Mouse (Mus musculus) embryonic facial prominence, embryonic 13.5 days (tissue): ENCODE measurements around the gene Lemd1. TPM values are rescaled to one million over a fixed set of nuclear protein-coding genes. Genes with fewer than 3 reads are reported as not detected.

Experiments
- microRNA counts: library from miRNA; unstranded; fragments of <30 nt; microRNA quantifications from one replicate; lab custom pipeline; 2016
- microRNA-seq: library from miRNA; unstranded; fragments of <30 nt; microRNA quantifications from one replicate; pipeline ENCODE4, GENCODE M21; 2016
- polyA plus RNA-seq: library from polyadenylated mRNA; unstranded; fragments of >200 nt; fragmentation: Nextera tagmentation; extraction: Ambion mirVana; gene quantifications from 2 replicates; pipeline ENCODE4 v1.2.1, GENCODE M21; 2015

Lemd1 gene
- polyA plus RNA-seq, 1 experiment from 2014 or later = 1.2 TPM

MicroRNA genes within 50 kb of the gene (microRNA counts, 519-probe panel; counts per million panel counts)
- microRNA mmu-miR-135b (lab: Ali Mortazavi, UCI) = 236 counts per million, percentile 44 among the panel's probes with 10 or more counts

Small RNA genes within 50 kb of the gene (microRNA-seq; reads per million reads assigned to microRNA genes)
- 317 reads per million, percentile 67 among the genes with 10 or more reads in this experiment for gene Mir135b

Other genes starting within 250 kb of the Lemd1 start
- 3.2 and 4.0 TPM in 2 replicates for gene Slc45a3, start 228.5 kb upstream of the Lemd1 start, polyA plus RNA-seq
- 21.7 and 22.3 TPM in 2 replicates for gene Elk4, start 183.8 kb upstream of the Lemd1 start, polyA plus RNA-seq
- gene Mfsd4a, start 123.4 kb upstream of the Lemd1 start, polyA plus RNA-seq = 13.5 and 16.2 TPM in 2 replicates
- gene Cdk18, start 51.7 kb upstream of the Lemd1 start, polyA plus RNA-seq = 2.3 and 2.8 TPM in 2 replicates
- gene AC124108.1, start within 50 bp of the Lemd1 start, polyA plus RNA-seq = 0.34 and 0.37 TPM in 2 replicates
- gene Gm10188, start 38.3 kb downstream of the Lemd1 start, polyA plus RNA-seq = not detected in 2 replicates
- gene Klhdc8a, start 107.2 kb downstream of the Lemd1 start, polyA plus RNA-seq = 0.23 and 0.25 TPM in 2 replicates
- gene Nuak2, start 124.7 kb downstream of the Lemd1 start, polyA plus RNA-seq = 2.2 and 4.4 TPM in 2 replicates
- gene Tmcc2, start 199.8 kb downstream of the Lemd1 start, polyA plus RNA-seq = 10.5 and 16.1 TPM in 2 replicates
- gene Dstyk, start 226.1 kb downstream of the Lemd1 start, polyA plus RNA-seq = 16.1 and 17.7 TPM in 2 replicates